Mouse (Mus musculus): ENCODE data around the gene Gimap1.

Gimap1 gene

GRCm38 (mm10) chr6:48740501-48741169, 1.8 kb downstream of the Gimap1 start:
- DNase-seq (ENCODE audit: low spot score): no peak

GRCm38 (mm10) chr6:48741273-48741672, 2.4 kb downstream of the Gimap1 start:
- DNase-seq (ENCODE audit: low spot score): peak; percentile 47

- DNase-seq (ENCODE audit: low spot score): no peak
Observed at GRCm38 (mm10) chr6:48741711-48742206, 2.9 kb downstream of the Gimap1 start.

- no peak for DNase-seq (ENCODE audit: low spot score)
Observed at GRCm38 (mm10) chr6:48742422-48743351, 3.8 kb downstream of the Gimap1 start.

- DNase-seq (ENCODE audit: low spot score): no peak
Observed at GRCm38 (mm10) chr6:48745490-48745889, 6.6 kb downstream of the Gimap1 start.

- peak; percentile 84 for DNase-seq (ENCODE audit: low spot score)
Observed at GRCm38 (mm10) chr6:48745959-48746889, 7.4 kb downstream of the Gimap1 start, which contains the start of gene Gimap5. Gene Gimap5, plus strand, starts transcription at chr6:48746197.

- DNase-seq (ENCODE audit: low spot score): peak; percentile 66
Observed at GRCm38 (mm10) chr6:48747091-48747966, 8.5 kb downstream of the Gimap1 start.

GRCm38 (mm10) chr6:48763567-48764270, 24.9 kb downstream of the Gimap1 start:
- DNase-seq (ENCODE audit: low spot score): no peak

GRCm38 (mm10) chr6:48764496-48764895, 25.6 kb downstream of the Gimap1 start:
- no peak for DNase-seq (ENCODE audit: low spot score)

- DNase-seq (ENCODE audit: low spot score): peak; percentile 86
Observed at GRCm38 (mm10) chr6:48768178-48768869, 29.5 kb downstream of the Gimap1 start.

- DNase-seq (ENCODE audit: low spot score): peak; percentile 63
Observed at GRCm38 (mm10) chr6:48768933-48769332, 30.1 kb downstream of the Gimap1 start.

- DNase-seq (ENCODE audit: low spot score): peak; percentile 80
Observed at GRCm38 (mm10) chr6:48770696-48771095, 31.8 kb downstream of the Gimap1 start, which contains the start of gene Gimap3. Gene Gimap3, minus strand, starts transcription at chr6:48770851.

GRCm38 (mm10) chr6:48772030-48772429, 33.2 kb downstream of the Gimap1 start:
- peak; percentile 78 for DNase-seq (ENCODE audit: low spot score)

- DNase-seq (ENCODE audit: low spot score): no peak
Observed at GRCm38 (mm10) chr6:48784406-48784805, 45.6 kb downstream of the Gimap1 start.

GRCm38 (mm10) chr6:48785189-48785588, 46.3 kb downstream of the Gimap1 start:
- DNase-seq (ENCODE audit: low spot score): no peak

GRCm38 (mm10) chr6:48785601-48786000, 46.7 kb downstream of the Gimap1 start:
- no peak for DNase-seq (ENCODE audit: low spot score)

- DNase-seq (ENCODE audit: low spot score): no peak
Observed at GRCm38 (mm10) chr6:48787867-48788266, 49.0 kb downstream of the Gimap1 start.

Data from T-cell, adult 2 months (primary cell).